Mouse (Mus musculus): ENCODE measurements at regions not wholly inside any gene's neighbourhood (a gene's known extent, or its start where the extent isn't known, plus 50 kb on each side); places are given as distances from the start of the nearest gene placed in this dataset.
A peak's percentile ranks its signal among the peaks of the same experiment; 100 is the strongest.

DNA sequence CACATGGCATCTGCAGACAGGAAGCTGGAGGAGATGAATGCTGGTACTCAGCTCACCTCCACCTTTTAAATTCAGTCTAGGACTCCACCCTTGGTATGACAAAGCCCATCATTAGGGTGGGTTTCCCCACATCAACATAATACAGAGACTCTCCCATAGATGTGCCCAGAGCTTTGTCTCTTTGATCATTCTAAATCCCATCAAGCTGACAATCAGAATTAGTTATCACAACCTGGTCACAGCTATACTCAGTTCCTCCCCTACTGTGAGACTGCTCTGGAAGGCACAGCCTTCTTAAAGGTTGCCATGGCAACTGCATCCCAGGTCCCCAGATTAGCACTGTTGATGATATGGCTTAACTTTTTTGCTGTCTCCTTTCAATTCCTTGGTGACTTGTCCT, 184.3 kb upstream of the Tbx3 start:
- DNase-seq (ENCODE audit: low spot score in 2 of 2): no peak

DNA sequence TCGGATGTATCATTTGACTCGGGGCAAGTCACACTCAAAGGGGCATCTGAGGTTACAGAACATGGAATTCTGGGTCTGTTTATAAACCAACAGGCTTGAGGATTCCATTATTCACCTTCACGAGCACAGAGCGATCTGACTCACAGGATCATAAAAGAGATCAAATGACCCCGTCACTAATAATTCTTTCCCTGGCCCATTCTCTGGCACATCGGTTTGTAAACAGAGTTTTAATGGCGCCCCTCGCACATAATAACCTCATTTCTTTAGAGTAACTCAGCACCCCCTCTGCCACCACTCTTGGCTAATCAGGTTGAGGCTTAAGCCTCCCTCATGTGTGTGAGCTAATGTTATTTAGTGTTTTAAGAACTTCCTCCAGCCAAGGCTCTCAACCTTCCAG, 183.3 kb upstream of the Tbx3 start:
- no peak for DNase-seq (ENCODE audit: low spot score in 2 of 2)

DNA sequence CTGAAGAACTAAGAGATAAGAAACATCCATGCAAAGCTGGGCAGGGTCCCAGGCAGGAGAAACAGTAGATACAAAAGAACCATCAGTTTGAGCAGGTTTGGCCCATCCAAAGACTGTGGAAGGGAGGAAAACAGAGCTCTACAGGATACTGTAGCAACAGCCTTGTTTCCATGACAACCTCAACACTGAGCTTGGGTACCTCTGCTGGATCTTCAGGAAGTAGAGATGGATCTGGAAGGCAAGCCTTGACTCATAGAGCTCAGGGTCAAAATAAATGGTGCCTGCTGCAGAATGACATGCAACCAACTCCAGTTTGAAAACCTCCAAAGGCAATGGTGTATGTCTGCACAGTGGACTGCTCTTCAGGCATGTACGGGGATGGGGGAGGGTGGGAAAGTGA, 173.0 kb upstream of the Tbx3 start:
- DNase-seq (ENCODE audit: low spot score in 2 of 2): no peak

DNA sequence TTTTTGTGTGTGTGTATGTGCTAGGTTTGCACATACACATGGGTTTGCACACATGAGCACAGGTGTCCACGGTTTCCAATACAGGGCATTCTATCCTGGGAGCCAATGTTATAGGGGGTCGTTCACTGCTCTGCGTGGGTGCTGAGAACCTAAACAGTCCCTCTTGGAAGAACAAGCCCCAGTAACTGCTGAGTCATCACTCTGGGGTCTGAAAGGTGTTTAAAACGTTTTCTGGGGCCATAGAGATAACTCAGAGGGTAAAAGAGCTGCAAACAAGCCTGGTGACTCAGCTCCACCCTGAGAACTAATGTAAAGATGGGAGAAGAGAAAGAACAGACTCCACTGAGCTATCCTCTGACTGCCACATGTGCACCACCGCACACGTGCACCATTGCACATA, 172.0 kb upstream of the Tbx3 start:
- no peak for DNase-seq (ENCODE audit: low spot score in 2 of 2)

DNA sequence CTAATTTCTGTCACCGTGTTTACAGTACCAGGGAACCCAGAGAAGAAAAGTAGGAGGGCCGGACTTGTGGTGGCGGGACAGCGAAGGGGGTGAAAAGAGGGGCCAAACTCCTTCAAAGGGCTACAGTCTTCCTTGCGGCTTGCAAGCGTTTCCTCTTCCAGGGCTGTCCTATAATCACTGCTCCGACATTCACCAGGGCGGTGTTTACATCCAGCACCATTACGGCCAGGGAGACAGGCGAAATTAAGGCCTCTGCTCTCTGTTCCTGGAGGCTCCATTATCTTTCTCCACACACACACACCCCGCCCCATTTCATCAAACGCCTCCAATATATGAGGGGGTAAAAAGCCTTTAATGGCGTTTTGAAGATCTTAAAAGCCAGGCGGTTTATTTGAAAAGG, 162.8 kb upstream of the Tbx3 start:
- no peak for DNase-seq (ENCODE audit: low spot score in 2 of 2)

DNA sequence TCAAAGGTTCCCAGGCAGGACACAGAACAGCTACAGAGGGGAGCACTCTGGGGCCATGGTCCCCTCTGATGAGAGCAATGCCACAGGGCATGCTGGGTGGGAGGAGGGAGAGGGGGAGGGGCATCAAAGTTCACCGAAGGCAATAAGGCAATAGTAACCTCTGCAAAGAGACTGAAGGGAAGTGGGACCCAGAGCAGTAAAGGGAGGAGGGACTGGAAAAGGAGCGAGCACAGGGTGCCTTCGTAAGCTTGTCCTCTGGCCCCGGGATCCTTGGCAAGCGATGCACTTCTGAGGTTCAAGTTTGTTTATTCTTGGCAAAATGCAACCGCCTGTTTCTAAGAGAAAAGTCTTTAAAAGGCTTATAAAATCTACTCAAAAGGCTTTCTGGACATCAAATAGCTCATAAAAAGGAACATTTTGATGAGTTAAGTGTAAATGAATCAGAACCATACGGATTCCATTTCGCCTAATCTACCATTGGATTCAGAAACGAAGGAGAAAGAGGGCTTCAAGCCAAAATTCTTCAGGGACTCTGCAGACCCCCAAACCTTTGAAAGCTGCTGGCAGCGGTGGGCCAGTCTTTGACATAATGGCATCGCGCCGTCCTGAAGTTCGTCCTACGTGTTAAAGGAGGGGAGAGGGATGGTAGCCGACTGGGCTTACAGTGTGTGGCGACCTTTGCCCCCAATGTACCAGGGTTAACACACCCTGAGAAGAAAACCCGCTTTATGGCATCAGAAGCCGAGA, 151.8 kb upstream of the Tbx3 start:
- no peak for DNase-seq (ENCODE audit: low spot score in 2 of 2)

DNA sequence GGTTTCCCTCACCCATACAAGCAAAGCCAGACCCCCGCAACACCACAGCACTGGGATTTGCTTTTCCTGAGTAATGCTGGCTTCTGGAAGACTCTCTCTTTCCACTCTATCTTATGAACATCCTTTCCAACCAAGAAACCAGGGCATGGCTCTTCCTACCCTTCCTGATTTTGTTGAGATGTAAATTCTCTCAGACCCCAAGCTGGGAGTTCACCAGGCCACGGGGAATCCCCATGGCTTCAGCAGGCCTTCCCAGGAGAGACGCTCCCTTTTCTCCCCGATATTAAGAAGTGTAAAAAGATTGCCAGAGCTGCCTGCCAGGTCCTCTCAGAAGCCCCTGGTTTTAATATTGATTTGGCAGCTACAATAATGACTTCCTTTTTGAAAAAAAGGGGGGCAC, 146.3 kb upstream of the Tbx3 start:
- DNase-seq (ENCODE audit: low spot score in 2 of 2): no peak

DNA sequence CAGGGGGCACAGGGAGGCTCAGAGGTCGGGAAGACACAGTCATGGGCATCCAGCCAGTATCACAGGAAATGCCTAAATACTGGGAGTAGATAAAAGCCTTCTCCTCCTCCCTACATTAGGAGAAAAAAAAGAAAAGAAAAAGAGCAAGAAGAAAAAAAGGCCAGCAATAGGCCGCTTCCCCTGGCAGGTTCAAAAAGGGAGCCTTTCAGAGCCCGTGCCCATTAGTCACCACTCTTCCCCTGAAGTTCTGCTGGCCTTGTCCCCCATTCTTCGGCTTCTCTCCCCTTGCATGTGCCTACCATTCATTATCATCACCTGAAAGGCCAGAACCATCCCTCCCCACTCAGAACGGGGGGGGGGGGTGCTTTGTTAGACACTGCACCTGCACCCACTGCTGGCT, 144.5 kb upstream of the Tbx3 start:
- no peak for DNase-seq (ENCODE audit: low spot score in 2 of 2)

DNA sequence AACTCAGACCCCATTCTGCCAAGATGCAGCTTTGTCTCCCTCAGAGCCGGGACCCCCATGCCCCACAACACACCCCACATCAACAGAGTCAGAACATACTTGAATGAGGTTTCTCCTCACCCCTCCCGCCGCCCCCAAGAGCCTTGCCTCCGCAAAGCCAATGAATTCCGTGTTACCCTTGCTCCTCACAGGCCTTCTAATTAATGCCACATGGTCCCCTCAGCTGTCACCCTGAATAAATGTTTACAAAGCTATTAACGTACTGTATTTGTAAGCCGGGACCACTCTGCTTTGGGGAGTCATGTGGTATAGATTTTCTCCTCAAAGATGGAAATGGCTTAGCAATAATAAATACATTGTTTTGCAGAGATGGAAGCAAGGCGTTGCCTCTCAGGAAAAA, 140.5 kb upstream of the Tbx3 start:
- no peak for DNase-seq (ENCODE audit: low spot score in 2 of 2)

DNA sequence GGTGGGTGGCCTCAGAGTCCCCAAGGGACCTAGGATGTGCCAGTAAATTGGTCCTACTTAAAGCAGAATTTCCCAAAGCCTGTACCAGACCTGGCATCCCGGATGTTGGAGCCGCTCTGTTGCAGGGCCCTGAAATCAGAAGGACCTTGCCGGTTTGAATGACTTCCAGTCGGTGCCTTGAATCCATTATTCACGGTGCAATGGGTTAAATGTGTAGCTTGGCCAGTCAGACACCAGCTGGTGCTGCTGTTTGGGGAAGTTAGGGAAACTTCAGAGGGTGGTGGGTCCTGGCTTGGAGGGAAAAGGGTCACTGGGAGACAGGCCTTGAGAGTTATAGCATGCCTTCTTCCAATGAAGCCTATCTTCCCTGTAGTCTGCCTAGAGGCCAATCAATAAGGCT, 135.5 kb upstream of the Tbx3 start:
- no peak for DNase-seq (ENCODE audit: low spot score in 2 of 2)

DNA sequence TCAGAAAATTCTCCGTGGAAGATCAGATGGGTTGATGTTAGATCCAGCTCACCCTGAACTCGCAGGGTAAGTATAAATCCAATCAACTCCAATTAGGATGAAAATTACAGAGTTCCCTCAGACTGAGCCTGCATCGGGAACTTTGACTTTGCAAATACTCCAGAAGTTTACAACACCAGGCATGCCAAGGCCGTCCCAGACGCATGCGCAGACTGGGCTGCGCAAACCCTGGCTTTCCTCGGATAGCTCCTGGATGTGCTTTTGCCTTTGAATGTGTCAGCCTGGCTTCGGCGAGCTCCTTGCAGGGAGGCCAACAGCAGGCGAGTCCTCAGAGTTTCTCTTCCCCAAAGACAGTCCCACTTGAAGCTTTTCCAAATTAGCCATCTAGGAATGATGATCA, 127.6 kb upstream of the Tbx3 start:
- no peak for DNase-seq (ENCODE audit: low spot score in 2 of 2)

DNA sequence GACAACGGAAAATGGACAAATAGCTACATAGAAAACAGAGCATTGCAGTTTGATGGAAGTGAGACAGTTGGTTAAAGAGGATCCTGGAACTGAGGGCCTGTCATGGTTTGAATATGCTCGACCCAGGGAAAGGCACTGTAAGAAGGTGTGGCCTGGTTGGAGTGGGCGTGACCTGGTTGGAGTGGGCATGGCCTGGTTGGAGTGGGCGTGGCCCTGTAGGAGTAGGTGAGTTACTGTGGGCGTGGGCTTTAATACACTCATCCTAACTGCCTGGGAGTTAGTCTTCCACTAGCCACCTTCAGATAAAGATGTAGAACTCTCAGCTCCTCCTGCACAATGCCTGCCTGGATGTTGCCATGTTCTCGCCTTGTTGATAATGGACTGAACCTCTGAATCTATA, 126.8 kb upstream of the Tbx3 start:
- no peak for DNase-seq (ENCODE audit: low spot score in 2 of 2)

DNA sequence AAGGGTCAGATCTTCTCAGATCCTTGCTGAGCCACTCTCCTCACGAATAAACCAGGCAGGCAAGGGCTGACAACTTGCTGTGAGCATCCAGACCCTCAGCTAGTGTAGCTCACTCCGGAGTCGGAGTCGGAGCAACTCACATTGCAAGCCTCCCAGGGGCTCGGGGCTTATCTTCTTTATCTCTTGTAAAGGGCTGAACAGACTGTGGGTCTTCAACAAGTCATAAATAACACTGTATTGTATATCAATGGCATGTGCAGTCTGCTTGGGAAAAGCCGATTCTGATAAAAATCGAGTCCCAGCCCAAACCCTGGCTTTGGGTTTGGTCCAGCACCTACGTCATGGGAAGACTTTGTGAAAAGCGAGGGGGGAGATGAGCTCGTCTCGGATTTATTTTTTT, 125.8 kb upstream of the Tbx3 start:
- no peak for DNase-seq (ENCODE audit: low spot score in 2 of 2)

DNA sequence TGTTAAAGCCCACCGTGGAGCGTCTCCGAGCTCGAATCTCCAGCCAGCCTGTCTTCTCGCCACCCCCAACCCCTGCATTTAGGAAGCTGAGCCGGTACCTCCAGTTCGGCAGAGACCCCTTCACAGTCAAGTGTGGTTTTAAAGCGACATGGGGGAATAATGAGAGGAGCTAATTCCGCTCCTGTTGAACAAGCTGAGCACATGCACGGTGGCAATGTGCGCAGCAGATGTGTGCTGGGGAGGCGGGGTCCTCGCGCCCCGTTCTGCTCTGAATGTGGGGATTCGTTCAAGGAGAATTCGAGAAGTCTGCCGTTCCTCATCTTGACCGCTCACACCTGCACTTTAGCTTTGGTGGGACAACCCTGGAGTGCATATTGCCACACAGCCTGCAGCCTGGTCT, 123.4 kb upstream of the Tbx3 start:
- no peak for DNase-seq (ENCODE audit: low spot score in 2 of 2)

DNA sequence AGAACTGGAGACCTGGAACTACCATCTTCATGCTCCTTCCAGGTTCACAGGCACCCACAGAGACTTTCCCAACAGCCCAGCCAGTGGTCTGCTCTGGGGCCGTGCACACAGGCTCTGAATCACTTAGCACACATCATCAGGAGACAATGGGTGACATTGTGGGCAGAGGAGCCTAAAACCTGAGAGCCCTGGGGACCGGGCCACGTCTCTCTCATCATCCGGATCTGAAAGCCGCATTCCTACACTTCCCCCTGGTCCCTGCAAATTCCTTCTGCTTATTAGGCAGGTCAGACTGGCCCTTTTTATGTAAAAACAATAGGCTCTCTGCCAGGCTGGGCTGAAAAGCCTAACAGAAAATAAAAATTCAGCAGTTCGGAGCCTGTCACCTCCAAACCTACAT, 119.6 kb upstream of the Tbx3 start:
- no peak for DNase-seq (ENCODE audit: low spot score in 2 of 2)

DNA sequence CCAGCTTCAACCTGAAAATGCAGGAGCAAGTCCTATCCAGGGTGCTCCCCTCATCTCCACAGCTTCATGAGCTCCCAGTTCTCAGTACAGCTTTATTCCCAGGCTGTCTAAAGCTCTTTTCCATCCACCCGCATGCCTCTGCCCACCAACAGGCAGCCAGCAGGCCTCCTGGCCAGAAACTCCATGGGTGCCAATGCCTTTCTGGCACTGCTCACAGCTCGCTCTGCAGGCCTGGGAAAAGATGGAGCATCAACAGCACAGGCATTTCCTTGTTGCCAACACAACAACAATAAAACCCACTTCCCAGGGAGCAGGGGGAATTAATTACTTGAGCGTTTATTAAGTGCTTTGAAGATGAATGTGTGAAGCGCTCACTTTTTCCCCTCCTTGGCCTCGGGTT, 117.0 kb upstream of the Tbx3 start:
- peak; percentile 7 to 20 for DNase-seq (ENCODE audit: low spot score in 2 of 2)

DNA sequence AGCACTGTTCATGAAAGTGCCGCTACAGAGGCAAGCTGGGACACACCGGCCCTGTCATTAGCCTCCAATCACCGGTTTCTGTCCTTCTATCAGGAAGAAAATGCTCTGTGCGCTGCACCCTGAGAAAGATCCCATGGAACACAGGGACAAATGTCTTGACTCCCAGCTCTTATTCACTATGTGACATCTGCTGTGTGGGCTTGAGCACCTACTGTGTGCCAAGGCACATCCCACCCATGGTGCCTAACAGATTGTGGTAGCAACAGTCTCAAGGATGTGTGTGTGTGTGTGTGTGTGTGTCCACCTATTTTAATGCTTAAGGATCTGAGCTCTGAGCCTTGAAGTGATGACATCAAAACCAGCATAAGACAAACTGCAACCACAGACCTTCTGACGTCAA, 113.4 kb upstream of the Tbx3 start:
- peak in 1 of 2 experiments; percentile 8 for DNase-seq (ENCODE audit: low spot score in 2 of 2)

DNA sequence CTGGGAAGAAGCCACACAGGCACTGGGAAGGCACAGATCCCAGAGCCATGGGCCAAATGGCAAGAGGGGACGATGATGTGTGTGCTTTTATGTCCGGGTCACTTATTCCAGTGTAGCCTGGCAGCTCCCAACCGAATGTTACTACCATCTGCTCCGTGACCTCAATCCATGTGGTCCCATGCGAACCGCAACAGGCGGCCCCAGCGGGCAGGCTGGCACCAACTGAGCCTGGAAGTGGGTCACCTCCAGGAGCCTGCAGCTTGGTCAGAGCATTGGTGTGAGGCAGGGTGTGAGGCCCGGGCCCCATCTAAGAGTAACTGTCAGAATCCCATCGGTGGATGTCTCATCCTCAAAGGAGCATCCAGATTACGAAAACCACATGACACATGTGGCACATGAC, 110.8 kb upstream of the Tbx3 start:
- no peak for DNase-seq (ENCODE audit: low spot score in 2 of 2)

DNA sequence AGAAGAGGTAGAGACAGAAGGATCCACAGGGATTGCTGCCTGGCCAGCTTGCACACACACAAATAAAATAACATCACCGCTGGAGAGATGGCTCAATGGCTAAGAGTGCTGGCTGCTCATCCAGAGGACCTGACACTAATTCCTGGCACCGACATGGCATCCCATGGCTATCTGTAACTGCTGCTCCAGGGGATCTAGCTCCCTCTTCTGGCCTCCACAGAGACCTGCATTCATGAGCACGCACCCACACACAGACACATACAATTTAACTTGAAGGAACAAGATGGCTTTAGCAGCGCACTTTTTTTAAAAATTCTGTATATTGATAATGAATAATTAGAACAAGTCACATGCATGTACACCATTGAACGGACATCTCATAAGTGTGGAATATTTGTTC, 110.1 kb upstream of the Tbx3 start:
- no peak for DNase-seq (ENCODE audit: low spot score in 2 of 2)

DNA sequence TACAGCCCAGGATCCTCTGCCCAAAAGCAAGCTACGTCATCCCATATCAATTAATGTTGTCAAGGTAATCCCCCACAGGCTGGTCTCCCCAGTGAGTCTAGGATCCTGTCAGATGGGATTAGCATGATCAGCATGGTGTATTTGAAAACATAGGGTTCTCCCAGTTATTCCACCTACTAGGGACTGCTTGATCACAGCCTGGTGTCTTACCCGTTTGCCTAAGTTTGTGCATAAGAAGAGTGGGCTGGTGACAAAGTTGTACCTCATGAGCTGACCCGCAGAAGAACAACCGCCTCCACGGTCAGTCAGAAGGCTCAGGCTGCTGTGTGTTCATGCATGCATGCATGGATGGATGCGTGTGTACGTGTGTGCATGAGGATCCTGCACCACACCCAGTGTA, 108.9 kb upstream of the Tbx3 start:
- no peak for DNase-seq (ENCODE audit: low spot score in 2 of 2)

DNA sequence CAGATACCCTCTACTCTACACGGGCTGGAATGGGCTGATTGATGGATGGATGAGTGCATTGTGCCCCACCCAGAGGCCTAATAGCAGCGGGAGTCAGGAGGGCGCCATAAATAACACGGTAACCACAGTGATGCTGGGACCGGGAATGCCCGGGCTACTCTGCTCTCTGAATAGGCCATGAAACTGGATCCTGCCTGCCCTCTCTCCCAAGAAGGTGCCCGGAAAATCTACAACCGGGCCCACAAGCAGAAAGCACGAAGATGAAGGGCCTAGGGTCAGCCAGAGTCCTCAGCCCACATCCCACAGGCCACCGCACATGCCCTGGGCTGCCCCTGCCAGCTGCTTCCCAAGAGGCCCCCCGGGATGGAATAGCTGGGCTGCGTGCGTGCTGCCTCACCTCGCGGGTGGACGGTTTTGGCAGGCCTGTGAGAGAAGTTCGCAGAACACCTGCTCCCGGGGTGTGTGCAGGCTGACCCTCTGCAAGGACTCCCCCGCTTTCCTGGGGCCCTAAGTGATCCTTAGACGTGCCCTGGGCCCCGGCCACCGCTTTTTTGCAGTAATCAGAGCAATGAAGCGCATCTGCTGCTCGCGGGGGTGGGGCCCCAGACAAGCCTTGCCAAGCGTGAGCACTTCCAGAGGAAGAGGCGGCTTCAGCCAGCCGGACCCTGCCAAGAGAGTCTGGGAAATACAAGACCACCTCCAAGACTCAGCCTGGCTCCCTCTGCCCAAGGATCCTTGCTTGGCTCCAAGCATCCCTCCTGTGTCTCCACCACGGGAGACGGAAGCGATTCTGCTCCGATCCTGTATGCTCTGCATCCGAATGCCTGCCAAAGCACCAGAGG, 106.7 kb upstream of the Tbx3 start:
- no peak for DNase-seq (ENCODE audit: low spot score in 2 of 2)

DNA sequence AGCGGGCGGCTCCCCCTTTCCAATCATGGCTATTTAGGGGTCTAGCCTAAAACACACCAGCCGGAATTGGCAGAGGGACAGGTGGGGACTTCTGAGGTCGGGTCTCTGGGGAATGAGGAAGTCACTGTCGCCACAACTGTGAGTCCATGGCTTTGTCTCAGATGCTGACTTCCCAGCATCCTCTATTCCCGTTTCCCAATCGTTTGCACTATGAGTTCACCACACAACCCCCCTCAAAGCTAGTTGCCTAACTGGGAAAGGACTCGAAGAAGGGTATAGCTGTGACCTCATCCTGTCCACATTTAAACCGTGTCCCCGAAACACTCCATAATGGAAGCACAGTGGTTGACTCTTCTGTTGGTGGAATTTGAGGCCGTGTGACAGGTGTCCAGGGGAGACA, 102.8 kb upstream of the Tbx3 start:
- DNase-seq (ENCODE audit: low spot score in 2 of 2): no peak

DNA sequence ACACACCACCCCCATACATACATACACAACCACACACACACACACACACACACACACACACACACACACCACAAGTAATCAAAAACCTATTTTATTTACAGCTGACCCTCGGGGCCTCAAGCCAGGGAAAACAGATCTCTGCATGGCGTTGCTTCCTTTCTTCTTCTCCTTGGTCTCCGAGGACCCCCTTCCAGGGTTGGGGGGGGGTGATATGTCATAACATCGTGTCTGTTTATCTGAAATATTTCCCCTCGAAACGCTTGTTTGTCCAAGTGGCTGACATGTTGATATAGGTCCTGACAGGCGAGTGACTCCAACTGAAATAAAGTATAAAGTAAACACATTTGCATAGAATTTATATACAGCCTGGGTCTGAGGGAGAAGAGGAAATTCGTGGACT, 100.4 kb upstream of the Tbx3 start:
- DNase-seq (ENCODE audit: low spot score in 2 of 2): no peak

DNA sequence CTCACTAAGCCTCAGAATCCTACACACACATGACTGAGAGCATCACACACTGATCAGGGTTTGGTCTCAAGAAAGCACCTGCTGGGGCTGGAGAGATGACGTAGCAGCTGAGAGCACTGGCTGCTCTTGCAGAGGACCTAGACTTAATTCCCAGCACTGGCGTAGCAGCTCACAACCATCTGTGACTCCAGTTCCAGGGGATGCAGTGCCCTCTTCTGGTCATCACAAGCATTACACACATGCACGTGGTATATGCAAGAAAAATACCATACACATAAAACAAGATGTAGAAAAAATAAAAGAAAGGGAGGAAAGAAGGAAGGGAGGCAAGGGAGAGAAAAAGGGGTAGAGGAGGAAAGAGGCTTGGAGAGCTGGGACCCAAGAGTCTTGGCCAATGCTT, 98.8 kb upstream of the Tbx3 start:
- DNase-seq (ENCODE audit: low spot score in 2 of 2): no peak
